Mouse (Mus musculus) cerebellum, adult 11-12 months (tissue): ENCODE results near the gene Itgav.

Experiments used
- DNase-seq: peaks from one replicate; pipeline ENCODE4 v3.0.0; 2022

Gene Itgav

GRCm38 (mm10) chr2:83828895-83829539 lies 104.8 kb downstream of the Itgav start:
- DNase-seq, result no peak

GRCm38 (mm10) chr2:83832903-83833302 lies 108.7 kb downstream of the Itgav start:
- peak; percentile 23 for DNase-seq

- no peak for DNase-seq
Observed at GRCm38 (mm10) chr2:83835313-83836070, 111.3 kb downstream of the Itgav start.

- DNase-seq, result no peak
Observed at GRCm38 (mm10) chr2:83848495-83848894, 124.3 kb downstream of the Itgav start.

GRCm38 (mm10) chr2:83853423-83853822 lies 129.2 kb downstream of the Itgav start:
- no peak for DNase-seq

- DNase-seq, result no peak
Observed at GRCm38 (mm10) chr2:83856236-83856635, 132.0 kb downstream of the Itgav start.
